Mouse (Mus musculus): Measurements from ENCODE around the gene Srrd. TPM values are rescaled to one million over a fixed set of nuclear protein-coding genes. Genes with fewer than 3 reads are reported as not detected.

The Srrd gene
- total and polyA plus RNA-seq, 3 experiments: 22.3 to 31.7 (median 27.1) TPM

GRCm38 (mm10) chr5:112290536-112290880 is 52.3 kb downstream of the Srrd start:
- dilution Hi-C loops (cut with MboI; ENCODE audit: extremely low pct_ligation_motif_present, extremely low pct_unique_long_range_greater_than_20kb, low sequenced_read_pairs): no loop called here
- DNase-seq (ENCODE audit: extremely low read depth): no peak
- no peak overlapping the region for H3K9ac ChIP-seq (ENCODE audit: insufficient read depth, low read depth)
- peaks cover 20 to 47% of the 10 kb centered on the region in 2 experiments for H3K4me1 ChIP-seq (ENCODE audit: control insufficient read depth in 1 of 2, insufficient read depth in 2 of 2)
- H3K4me2 ChIP-seq (ENCODE audit: insufficient read depth, low read depth, poor library complexity, severe bottlenecking): no peak overlapping the region
- TF ChIP-seq TBP (conservative IDR thresholded peaks at IDR 0.05; ENCODE audit: low read depth, low read length) (no peak), HCFC1 (IDR thresholded peaks at IDR 0.05; ENCODE audit: low read depth, low read length) (no peak), MYC (IDR thresholded peaks at IDR 0.05; ENCODE audit: low read depth, low read length) (no peak), USF1 (IDR thresholded peaks at IDR 0.05; ENCODE audit: low read depth, low read length) (no peak), IRF4 (IDR thresholded peaks at IDR 0.05; ENCODE audit: low read depth, low read length) (no peak), ETS1 (conservative IDR thresholded peaks at IDR 0.05; ENCODE audit: low read depth, low read length) (no peak), JUND (conservative IDR thresholded peaks at IDR 0.05; ENCODE audit: low read depth, low read length) (no peak), CHD1 (IDR thresholded peaks at IDR 0.05; ENCODE audit: low read depth, low read length) (no peak), USF2 (conservative IDR thresholded peaks at IDR 0.05; ENCODE audit: low read depth, low read length) (no peak), SIN3A (IDR thresholded peaks at IDR 0.05; ENCODE audit: low read length) (no peak), ZKSCAN1 (IDR thresholded peaks at IDR 0.05; ENCODE audit: borderline replicate concordance, low read depth, low read length) (no peak), EP300 (IDR thresholded peaks at IDR 0.05; ENCODE audit: low read length) (no peak), NRF1 (IDR thresholded peaks at IDR 0.05; ENCODE audit: low read depth, low read length) (no peak), JUN (IDR thresholded peaks at IDR 0.05; ENCODE audit: insufficient read depth, low read depth, low read length) (no peak), TCF12 (IDR thresholded peaks at IDR 0.05; ENCODE audit: low read depth, low read length) (no peak)
- no peak overlapping the region for H3K27ac ChIP-seq (ENCODE audit: insufficient read depth, low read depth)
- H3K9me3 ChIP-seq (replicated peaks; ENCODE audit: low read length): no peaks in the 10 kb centered on the region
- H3K27me3 ChIP-seq (replicated peaks): no peaks in the 10 kb centered on the region
- H3K4me3 ChIP-seq (replicated peaks in 1 of 3; ENCODE audit: low read depth in 2 of 3, low read length in 2 of 3, poor library complexity in 1 of 3): no peak overlapping the region
- in situ Hi-C loops (cut with MboI; ENCODE audit: low pct_ligation_motif_present, low pct_unique_long_range_greater_than_20kb, low sequenced_read_pairs): no loop called here
- no peaks in the 10 kb centered on the region for H3K79me2 ChIP-seq (replicated peaks; ENCODE audit: control insufficient read depth, extremely low read depth, insufficient read depth, poor library complexity, severe bottlenecking)
- peaks cover 0 to 12% of the 10 kb centered on the region in 2 experiments for H3K36me3 ChIP-seq (replicated peaks in 1 of 2; ENCODE audit: control insufficient read depth in 1 of 2, insufficient read depth in 1 of 2, low read length in 1 of 2)

GRCm38 (mm10) chr5:112289819-112290535 is 52.9 kb downstream of the Srrd start:
- in situ Hi-C loops (cut with MboI; ENCODE audit: low pct_ligation_motif_present, low pct_unique_long_range_greater_than_20kb, low sequenced_read_pairs): no loop called here
- no peak overlapping the region for H3K9ac ChIP-seq (ENCODE audit: insufficient read depth, low read depth)
- TF ChIP-seq KAT2A (IDR thresholded peaks at IDR 0.05; ENCODE audit: insufficient replicate concordance, low read length) (no peak), E2F4 (IDR thresholded peaks at IDR 0.05; ENCODE audit: insufficient replicate concordance, low read depth, low read length) (no peak), RCOR1 (conservative IDR thresholded peaks at IDR 0.05; ENCODE audit: low read depth, low read length) (no peak), MEF2A (IDR thresholded peaks at IDR 0.05; ENCODE audit: borderline replicate concordance, low read depth, low read length) (no peak), UBTF (IDR thresholded peaks at IDR 0.05; ENCODE audit: low read depth, low read length) (no peak), IRF4 (IDR thresholded peaks at IDR 0.05; ENCODE audit: low read depth, low read length) (no peak), EP300 (IDR thresholded peaks at IDR 0.05; ENCODE audit: low read length) (no peak), USF2 (conservative IDR thresholded peaks at IDR 0.05; ENCODE audit: low read depth, low read length) (no peak), POLR2AphosphoS2 (IDR thresholded peaks at IDR 0.05; ENCODE audit: low read depth, low read length) (no peak), PAX5 (IDR thresholded peaks at IDR 0.05; ENCODE audit: low read length) (no peak), CHD1 (IDR thresholded peaks at IDR 0.05; ENCODE audit: low read depth, low read length) (no peak), SIN3A (IDR thresholded peaks at IDR 0.05; ENCODE audit: low read length) (no peak), USF1 (IDR thresholded peaks at IDR 0.05; ENCODE audit: low read depth, low read length) (no peak), NRF1 (IDR thresholded peaks at IDR 0.05; ENCODE audit: low read depth, low read length) (no peak), MAFK (IDR thresholded peaks at IDR 0.05; ENCODE audit: insufficient replicate concordance, low read length) (no peak), TBP (conservative IDR thresholded peaks at IDR 0.05; ENCODE audit: low read depth, low read length) (no peak), RAD21 (IDR thresholded peaks at IDR 0.05; ENCODE audit: low read depth, low read length) (no peak)
- H3K27ac ChIP-seq (ENCODE audit: insufficient read depth, low read depth): no peak overlapping the region
- H3K9me3 ChIP-seq (replicated peaks; ENCODE audit: low read length): no peaks in the 10 kb centered on the region
- H3K4me1 ChIP-seq (ENCODE audit: control insufficient read depth in 1 of 2, insufficient read depth in 2 of 2): peaks cover 21 to 52% of the 10 kb centered on the region in 2 experiments
- no peaks in the 10 kb centered on the region for H3K27me3 ChIP-seq (replicated peaks)
- H3K79me2 ChIP-seq (replicated peaks; ENCODE audit: control insufficient read depth, extremely low read depth, insufficient read depth, poor library complexity, severe bottlenecking): no peaks in the 10 kb centered on the region
- H3K4me3 ChIP-seq (replicated peaks in 1 of 3; ENCODE audit: low read depth in 2 of 3, low read length in 2 of 3, poor library complexity in 1 of 3): no peak overlapping the region
- dilution Hi-C loops (cut with MboI; ENCODE audit: extremely low pct_ligation_motif_present, extremely low pct_unique_long_range_greater_than_20kb, low sequenced_read_pairs): no loop called here
- H3K36me3 ChIP-seq (replicated peaks in 1 of 2; ENCODE audit: control insufficient read depth in 1 of 2, insufficient read depth in 1 of 2, low read length in 1 of 2): peaks cover 0 to 15% of the 10 kb centered on the region in 2 experiments
- no peak overlapping the region for H3K4me2 ChIP-seq (ENCODE audit: insufficient read depth, low read depth, poor library complexity, severe bottlenecking)
- no peak for DNase-seq (ENCODE audit: extremely low read depth)
